Mouse (Mus musculus) frontal cortex, postnatal 14 days (tissue): ENCODE data around the gene Sdad1.
"Not testable (repeated sequence)": the region's sequence is repeated elsewhere in the genome, so short reads cannot be mapped to it uniquely, and the experiment has no call there.

ENCODE experiments used
- DNase-seq, 2 experiments: peaks; one replicate each; pipeline ENCODE4 v3.0.0; 2022; ENCODE audit warnings: low spot score in 2 of 2

Sdad1 gene

DNA sequence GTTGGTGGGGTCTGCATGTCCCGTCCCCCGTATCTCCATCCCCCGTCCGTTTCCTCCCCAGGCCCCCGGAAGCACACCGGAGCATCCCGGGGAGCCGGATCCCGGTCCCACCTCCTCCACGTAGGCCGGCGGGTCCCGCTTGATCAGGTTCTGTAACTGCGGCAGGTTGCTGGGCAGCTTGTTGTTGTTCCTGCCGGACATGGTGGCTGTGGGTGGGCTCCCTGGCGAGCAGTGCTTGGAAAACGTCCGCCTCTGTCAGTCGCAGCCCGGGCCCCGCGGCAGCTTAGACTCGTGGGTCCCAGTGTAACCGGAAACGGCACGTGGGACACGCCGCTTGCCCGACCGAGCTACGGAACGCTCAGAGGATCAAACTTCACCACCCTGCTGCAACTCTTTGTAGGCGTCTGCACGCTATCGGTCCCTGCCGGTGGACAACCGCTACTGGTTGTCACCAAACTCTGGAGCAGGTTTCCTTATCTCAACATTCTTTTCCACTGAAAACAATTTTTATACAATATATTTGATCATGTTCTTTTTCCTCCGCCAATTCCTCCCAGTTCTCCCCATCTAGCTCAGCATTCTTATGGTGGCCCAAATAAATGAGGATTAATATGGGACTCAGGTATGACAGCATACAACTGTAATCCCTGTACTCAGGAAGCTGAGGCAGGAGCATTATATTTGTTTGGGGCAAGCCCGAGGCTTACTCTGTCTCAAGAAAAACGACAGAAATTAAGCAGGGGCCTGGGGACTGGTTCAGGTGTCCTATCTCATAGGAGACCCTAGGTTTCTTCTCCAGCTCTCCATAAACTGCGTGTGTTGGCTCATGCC is at the start of gene Sdad1:
TSS of gene Sdad1 (minus strand) at position 799 of the 831 bp plus-strand sequence.
- peak; percentile 93 to 94 for DNase-seq

GRCm38 (mm10) chr5:92358767-92359455 is 48.6 kb upstream of the Sdad1 start:
- no peak for DNase-seq

- DNase-seq = no peak
Measured at GRCm38 (mm10) chr5:92358033-92358432, 47.8 kb upstream of the Sdad1 start.

- DNase-seq = no peak
Measured at GRCm38 (mm10) chr5:92353517-92353916, 43.2 kb upstream of the Sdad1 start.

GRCm38 (mm10) chr5:92352716-92353115 is 42.4 kb upstream of the Sdad1 start:
- DNase-seq = not testable (repeated sequence)

GRCm38 (mm10) chr5:92349731-92350130 is 39.5 kb upstream of the Sdad1 start:
- DNase-seq = no peak

DNA sequence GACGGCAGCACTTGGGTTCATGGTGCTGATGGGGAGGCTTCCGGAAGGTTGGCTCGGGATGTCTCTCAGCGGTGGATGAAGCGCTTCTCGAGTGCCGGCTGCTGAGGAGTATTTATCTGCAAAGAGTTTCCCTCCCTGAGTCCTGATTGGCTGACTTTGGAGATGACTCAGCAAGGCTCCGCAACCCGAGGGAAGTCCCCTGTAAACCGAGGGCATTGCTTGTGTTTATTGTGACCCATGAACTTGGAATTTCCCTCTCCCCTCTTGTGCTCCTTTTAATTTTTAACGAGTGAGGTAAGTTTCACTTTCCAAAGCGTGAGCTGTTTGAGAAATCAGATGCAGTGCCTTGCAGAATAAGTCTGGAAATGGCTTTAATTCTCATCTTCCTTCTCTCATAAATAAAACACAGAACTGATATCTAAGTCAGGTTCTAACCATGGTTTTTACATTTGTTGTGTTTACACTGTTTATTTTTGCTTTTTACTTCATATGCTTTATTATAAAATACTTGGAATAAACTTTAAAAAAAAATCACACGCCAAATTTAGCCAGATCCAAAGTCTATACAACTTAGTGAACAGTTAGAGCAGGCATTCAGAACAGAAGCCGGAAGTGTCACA is 38.6 kb upstream of the Sdad1 start, which contains the start of gene Cxcl10:
TSS of gene Cxcl10 (minus strand) at position 96 of the 620 bp plus-strand sequence.
- DNase-seq = peak in 1 of 2 experiments; percentile 28

DNA sequence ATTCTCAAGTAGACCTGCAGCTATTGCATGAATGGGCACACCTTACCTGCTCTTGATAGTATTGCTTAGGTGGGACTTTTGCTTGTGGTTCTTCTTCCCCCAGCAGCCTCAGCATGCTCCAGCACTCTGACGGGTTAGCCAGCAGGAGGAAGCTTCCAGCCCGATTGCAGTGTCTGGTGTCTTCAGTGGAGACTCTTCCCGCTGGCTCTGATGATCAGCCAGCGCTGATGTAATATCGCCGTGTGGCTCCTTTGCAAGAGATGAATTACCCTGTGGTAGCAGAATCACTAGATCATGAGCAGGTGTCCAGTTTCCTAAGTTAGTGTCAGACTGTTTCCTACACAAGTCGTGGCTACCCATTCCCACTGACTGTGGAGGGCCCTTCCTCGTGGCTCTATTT is 34.7 kb upstream of the Sdad1 start:
- DNase-seq = no peak

DNA sequence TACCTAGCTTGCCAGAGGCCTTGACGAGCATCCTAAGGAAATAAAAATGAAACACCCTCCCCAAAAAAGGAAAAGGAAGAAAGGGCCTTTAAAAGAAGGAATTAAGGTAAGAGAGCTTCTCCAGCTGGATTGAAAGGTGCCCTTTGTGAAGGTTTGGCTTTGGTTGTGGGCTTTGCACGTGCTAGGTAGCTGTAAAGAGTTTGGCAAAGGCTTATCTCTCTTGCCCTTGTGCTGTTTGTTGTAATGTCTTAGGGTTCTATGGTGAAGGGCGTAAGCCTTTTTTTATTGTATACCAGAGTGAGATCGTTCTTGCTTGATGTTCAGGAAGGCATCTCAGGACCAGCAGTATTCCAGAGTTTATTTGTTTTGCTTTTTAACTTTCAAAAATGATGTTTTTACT is 30.3 kb upstream of the Sdad1 start:
- DNase-seq = no peak

DNA sequence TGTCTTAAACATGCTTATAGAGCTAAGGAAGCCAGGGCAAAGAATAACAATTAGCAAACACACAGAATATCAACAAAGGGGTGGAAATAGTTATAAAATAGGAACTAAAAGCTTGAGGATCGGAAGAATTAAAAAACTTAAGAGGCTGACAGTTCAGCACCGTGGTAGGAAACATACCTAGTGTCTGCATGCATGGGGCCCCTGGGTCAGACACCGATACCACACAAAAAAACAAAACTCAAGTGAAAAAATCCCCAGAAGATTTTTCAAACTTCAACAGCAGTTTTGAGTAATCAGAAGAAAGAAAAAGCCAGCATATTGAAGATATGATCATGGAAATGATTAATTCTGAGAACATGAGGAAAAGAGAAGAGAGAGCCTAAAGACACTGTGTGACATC is 26.5 kb upstream of the Sdad1 start:
- DNase-seq = no peak

- no peak for DNase-seq
Measured at GRCm38 (mm10) chr5:92332359-92332840, 22.1 kb upstream of the Sdad1 start.

DNA sequence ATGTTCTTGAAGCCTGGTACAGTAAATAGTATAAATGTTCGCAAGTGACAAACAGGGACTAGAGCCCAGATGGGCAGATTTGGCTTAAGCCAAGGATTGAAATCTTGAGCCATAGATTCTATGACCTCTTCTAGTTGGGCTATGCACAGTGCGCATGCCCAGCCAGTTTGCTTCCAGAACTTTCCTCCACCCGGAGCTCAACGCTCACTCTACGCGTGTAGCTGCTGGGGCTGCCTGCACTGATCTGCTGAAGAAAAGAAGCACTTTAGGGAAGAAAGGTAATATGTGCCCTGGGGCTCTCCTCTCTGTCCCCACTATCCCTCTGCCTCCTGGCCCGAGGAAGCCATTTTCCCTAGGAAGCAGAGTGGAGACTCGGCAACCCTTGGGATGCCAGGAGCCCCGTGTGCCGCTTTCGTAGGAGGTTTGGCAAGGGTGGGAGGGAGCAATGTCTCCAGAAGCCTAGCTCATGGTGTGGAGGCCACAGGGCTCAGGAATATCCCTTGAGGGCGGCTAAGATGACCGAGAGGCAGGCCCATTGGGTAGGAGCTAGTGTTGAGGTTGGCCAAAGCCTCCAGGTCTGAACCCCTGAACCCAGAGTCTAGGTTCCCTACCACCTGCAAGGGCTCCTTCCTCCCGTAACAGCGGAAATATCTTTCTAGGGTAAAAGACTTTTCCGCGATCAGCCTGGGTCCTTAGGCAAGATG is 21.5 kb upstream of the Sdad1 start, which contains the start of gene Art3:
TSS of gene Art3 (plus strand) at position 193 of the 704 bp plus-strand sequence.
- DNase-seq = no peak

- no peak for DNase-seq
Measured at GRCm38 (mm10) chr5:92331122-92331521, 20.8 kb upstream of the Sdad1 start.

GRCm38 (mm10) chr5:92327929-92328328 is 17.6 kb upstream of the Sdad1 start, which contains the start of gene Cxcl9:
Gene Cxcl9 (minus strand): TSS chr5:92328079.
- DNase-seq = no peak

DNA sequence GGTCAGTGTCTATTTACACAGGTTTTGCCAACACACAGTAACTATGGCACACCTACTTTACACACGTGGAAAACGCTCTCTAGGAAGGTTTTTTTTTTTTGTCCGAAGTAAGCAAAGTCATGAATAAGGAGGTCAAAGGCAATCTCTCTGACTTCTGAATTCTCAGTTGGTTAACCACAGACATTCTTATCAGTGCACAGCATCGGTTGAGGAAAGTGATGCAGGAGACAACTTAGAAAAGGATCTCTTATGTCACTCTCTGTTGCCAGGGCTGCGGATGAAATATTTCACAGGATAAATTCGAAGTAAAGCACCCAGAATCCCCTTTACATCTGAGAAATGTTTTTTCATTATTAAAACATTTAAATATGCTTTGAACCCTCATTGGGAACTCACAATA is 17.1 kb upstream of the Sdad1 start:
- DNase-seq = no peak

DNA sequence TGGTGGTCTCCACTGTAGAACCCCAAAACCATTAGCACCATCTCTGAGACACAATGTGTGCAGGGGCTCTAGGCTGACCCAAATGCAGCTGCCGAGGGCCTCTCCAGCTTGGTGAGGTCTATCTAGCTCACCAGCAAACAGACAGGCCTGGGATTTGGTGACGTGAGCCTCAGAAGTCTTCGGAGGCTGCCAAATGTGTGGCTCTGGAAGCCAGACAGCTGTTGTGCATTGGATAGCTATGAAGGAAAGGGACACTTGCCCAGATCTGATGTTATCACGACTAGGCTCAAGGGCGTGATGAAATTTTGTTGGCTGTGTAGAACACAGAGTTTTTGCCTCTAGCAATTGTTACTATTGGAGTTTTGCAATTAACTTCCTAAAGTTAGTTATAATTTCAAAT is 13.0 kb upstream of the Sdad1 start:
- DNase-seq = no peak

GRCm38 (mm10) chr5:92322612-92323011 is 12.3 kb upstream of the Sdad1 start:
- DNase-seq = no peak

GRCm38 (mm10) chr5:92321631-92322400 is 11.5 kb upstream of the Sdad1 start:
- DNase-seq = no peak

DNA sequence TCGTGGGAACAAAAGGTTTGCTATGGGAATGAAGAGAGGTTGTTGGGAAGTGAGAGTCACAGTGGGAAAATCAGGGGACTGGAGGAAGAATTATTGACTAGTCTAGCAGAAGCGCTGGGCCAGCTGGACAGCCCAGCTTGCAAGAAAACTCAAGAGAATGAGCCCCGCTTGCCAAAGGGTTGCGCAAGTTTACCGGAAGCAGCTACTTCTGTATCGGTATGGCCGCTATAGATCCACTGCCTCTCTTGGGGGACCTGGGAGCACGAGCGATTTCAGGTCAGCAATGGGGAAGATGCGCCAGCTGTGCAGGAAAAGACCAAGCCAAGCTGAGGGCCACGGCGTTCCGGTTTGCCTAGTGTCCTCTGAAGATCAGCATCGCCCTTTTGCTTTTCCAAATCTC is 8.3 kb upstream of the Sdad1 start:
- no peak for DNase-seq

- no peak for DNase-seq
Measured at GRCm38 (mm10) chr5:92318119-92318518, 7.8 kb upstream of the Sdad1 start.

GRCm38 (mm10) chr5:92313776-92314175 is 3.5 kb upstream of the Sdad1 start:
- no peak for DNase-seq
